Mouse (Mus musculus) spleen, embryonic (tissue): Measurements from ENCODE around the gene Ciart.
"Not testable (repeated sequence)": the region's sequence is repeated elsewhere in the genome, so short reads cannot be mapped to it uniquely, and the experiment has no call there.

ENCODE experiments used
- CTCF ChIA-PET: fragments of 350-600 bp; sonication (Branson Sonifier 250); formaldehyde crosslinking; loops from one replicate; lab custom pipeline; 2022; lab: Charles Lee

Ciart gene

DNA sequence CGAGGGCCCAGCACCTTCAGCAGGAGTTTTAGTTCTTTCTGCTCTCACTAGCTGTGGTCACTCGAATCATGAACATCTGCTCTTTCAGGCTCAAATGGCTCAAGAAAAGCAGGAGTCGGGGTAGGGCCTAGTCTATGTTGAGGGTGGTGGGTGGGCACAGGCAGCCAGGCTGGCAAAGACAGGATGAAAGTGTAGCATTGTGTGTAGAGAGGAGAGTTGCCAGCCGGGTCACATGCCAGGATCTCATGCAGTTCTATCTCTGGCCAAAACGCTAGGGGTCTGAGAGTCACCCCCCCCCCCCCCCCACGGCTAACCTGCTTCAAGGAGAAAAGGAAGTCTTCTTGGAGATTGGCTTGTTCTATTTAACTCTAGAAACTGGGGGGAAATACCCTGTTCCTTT, 20.6 kb upstream of the Ciart start:
- CTCF ChIA-PET, result interaction anchor here (0.7 kb wide), 1 partner anchor 195 kb away, joined by 3 read pairs; no protein-coding TSS in a partner anchor

DNA sequence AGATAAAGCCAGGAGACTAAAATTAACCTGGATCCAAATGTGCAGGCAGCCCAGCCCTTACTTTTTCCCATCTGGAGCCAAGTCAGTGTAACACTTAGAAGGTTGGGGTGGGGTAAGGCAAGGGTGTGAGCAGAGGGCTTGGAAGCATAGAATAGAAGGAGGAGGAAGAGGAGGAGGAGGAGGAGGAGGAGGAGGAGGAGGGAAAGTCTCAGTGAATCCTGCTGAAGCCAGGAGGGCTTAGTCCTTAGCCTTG, 20.2 kb upstream of the Ciart start:
- CTCF ChIA-PET, result no interaction called here

DNA sequence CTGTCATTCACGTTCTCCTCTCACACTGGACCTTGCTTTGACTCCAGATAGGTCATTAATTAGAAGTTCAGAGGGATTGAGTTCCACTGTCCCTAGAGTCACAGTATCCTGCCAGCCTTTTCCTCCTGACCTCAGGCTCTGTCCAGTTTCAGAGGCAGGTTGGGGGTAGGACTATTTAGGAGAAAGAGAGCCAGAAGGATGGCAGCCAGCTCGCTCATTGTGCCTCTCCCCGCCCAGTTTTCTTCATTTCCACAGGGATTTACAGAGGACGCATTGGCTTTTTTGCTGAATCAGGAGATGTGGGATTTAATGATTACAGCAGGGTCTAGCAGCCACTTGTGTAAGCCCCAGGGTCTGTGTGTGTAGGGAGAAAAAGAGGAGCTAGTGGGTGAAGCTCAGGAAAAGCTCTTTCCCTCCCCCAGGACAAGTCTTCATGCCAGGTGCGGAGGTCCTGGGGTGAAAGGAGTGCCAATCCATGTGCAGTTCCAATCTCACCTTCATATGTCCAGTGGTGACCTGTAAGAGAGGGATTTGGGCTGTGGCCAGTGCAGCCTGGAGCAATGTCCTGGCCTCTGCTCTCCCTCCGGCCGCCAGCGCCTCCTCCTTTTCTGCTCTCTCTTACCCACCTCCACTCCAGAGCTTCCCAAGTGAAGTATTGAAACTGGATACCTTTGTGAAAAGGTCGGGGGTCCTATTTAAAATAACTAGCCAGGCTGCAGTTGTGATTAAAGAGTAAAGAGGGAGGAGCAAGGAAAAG, 19.7 kb upstream of the Ciart start:
- CTCF ChIA-PET, result no interaction called here

DNA sequence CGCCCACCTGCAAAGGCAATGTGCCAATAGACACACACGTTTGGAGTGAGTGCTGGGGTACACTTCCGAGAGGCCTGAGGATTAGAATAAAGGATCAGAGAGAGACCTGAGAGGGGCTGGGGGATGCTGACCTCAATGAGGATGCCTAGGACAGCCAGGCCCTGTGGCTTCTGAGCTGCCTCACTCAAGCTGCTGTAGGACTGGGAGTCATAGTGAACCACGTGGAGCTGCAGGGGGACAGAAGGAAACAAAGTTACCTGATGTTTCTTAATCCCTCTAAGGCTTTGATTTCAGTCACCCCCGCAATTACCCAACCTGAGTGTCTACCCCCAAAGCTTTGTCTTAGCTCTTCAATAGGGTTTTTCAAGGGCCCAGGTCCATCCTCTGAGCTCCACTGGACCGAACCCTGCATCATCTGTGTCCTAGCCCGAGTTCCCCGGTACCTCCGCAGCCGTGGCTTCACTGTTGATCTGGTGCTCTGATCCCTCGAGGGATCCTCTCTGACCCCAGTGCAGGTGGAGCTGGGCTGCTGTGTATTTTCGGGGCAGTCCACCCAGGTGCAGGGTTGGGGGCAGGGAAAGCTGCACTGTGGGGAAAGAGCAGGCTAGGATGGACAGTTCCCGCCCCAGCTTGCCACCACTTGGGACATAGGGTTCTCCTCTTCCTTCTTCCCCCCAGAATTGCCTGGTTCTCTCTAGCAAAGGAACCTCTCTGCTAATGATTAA, 17.9 kb upstream of the Ciart start:
- CTCF ChIA-PET, result no interaction called here

DNA sequence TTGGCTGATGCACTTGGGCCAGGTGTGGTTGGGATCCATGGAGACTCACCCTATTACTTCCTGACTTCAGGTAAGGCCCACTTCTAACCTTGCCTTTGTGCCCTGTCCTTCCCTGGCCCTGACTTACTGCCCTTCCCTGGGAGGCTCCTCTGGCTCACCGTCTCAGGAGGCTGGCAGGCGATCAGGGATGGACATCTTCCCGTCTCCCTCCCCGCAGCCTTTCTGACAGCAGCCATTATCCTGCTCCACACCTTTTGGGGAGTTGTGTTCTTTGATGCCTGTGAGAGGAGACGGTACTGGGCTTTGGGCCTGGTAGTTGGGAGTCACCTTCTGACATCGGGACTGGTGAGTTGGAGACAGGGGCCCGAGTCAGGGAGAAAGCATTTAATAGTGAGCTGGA, 13.4 kb upstream of the Ciart start:
- CTCF ChIA-PET, result not testable (repeated sequence)

DNA sequence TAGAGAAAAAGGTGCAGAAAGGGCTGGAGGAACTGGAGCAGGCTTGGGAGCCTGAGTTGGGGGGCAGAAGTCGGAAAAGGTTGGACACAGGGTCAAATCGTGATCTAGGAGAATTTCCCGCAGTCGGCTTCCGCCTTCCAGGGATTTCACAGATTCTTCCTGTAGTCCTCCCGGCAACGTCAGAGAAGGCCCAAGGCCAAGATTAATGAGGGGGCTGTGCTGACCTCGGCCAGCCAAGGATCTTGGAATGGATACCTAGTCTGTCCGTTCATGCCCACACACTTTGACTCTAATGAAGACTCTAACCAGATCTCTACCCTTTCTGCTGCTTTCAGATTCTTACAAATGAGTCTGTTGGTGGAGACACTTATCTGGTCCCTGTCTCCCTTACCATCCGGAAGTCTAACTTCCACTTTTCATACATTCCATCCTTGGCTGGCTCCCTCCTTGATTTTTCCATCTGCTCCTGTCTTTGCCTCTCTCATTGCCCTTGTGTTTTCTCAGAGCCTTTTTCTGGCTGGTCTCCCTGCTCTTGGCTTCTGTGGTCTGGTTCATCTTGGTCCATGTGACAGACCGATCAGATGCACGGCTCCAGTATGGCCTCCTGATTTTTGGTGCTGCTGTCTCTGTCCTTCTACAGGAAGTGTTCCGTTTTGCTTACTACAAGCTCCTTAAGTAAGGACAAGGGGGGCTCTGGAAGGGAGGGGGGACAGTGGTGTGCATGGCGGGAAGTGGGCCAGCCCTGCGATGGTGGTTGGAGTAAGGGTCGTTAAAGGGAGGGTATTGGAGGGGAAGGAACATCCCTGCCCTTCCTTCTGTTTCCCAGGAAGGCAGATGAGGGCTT, 12.5 kb upstream of the Ciart start:
- CTCF ChIA-PET, result no interaction called here

DNA sequence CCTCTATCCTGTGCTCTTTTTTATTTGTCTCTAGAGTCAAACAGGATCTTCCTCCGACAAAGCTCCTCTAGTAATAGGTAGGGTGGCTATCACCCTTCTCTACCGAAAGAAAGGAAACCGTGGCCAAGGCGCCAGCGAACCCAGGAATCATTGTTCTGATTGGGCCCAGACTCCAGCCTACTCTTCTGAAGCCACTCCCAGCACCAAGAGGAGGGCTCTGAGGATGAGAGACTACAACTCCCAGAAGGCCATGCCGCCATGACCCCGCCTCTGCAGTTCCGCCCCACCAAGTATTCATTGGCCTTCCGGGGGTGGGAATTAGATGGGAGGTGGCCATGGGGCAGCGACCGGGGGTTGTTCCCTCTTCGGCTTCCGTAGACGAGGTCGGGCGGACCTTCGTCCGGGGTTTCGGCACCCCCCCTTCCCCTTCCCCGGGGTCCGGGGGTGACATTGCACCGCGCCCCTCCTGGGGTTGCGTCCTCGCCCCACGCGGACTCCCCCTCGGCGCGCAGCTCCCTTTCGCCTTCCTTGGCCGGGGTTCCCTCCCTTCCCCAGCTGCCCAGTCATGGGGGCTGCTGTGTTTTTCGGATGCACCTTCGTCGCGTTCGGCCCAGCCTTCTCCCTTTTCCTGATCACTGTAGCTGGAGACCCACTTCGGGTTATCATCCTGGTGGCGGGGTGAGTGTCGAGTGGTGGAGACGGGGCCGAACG, 11.7 kb upstream of the Ciart start, which contains the start of gene Aph1a:
Gene Aph1a, plus strand, starts transcription at position 364 of the 711 bp plus-strand sequence.
- CTCF ChIA-PET, result interaction anchor here (0.7 to 1.0 kb wide), 2 partner anchors 11 to 298 kb away, joined by 3 to 4 read pairs; partner anchors contain the start of gene Ciart

DNA sequence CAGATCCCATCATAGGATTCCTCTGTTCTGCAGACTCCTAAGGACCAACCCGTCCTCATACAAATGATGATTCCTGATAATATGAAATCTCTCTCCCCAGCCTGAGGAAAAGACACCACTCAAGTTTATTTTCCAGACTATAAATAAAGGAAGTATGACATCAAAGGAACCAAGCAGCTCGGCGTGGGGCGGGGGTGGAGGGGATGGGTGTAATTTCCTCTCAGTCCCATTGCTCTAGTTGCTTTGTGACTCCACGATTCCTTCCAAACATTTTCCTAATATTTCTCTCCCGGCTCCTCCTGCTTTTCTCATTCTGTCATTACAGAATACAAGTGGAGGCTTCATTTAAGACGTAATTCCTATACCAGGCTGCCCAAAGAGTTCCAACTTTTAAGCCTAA, 11.1 kb upstream of the Ciart start:
- CTCF ChIA-PET, result interaction anchor here (0.6 to 1.0 kb wide), 3 partner anchors 11 to 299 kb away, joined by 3 to 4 read pairs (median 4); partner anchors contain the start of gene Ciart

DNA sequence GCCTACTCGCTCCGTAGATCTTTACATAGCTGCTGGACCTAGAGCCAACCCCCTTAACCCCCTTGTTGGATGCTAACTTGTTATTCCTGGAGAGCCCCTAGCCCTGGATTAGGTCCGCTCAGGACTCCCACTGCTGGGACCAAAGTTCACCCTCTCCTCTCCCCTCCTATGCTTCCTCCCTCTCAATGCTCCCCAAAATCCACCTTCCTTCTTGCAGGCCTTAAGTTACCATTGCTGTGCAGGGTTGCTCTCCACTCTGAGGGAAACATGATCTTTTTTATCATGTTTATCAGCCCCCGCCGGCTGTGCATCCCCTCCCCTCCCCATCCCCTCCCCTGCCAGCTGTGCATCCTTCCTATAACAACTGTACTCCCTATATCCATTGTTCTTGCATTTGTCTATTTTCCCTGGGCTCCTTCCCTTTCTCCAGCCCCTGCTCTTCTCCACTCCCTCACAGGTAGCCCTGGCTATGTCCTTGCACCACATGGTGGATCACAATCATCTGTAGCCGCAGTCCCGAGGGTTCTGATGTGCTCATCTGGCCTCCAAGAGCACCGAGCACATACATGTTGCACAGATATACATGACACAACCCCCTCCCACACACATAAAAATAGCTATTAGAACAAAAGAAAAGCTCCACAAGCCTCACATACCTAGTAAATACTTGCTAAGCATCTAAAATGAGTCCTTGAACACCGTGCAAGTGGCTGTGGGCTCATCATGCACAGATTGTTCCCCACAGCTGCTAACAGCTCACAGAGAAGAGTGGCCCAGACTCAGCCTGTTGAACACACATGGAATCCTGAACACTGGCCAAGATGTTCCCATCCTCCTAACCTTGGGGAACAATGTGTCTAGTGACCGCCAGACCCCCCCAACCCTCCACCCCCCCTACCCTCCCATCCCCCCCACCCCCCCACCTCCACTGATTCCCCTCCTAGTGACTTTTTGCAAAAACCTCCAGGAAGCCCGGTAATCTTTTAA, 10.3 kb upstream of the Ciart start:
- CTCF ChIA-PET, result interaction anchor here (0.5 to 0.7 kb wide), 3 partner anchors 9 to 168 kb away, joined by 3 to 5 read pairs (median 4); partner anchors contain the start of gene Mrps21

DNA sequence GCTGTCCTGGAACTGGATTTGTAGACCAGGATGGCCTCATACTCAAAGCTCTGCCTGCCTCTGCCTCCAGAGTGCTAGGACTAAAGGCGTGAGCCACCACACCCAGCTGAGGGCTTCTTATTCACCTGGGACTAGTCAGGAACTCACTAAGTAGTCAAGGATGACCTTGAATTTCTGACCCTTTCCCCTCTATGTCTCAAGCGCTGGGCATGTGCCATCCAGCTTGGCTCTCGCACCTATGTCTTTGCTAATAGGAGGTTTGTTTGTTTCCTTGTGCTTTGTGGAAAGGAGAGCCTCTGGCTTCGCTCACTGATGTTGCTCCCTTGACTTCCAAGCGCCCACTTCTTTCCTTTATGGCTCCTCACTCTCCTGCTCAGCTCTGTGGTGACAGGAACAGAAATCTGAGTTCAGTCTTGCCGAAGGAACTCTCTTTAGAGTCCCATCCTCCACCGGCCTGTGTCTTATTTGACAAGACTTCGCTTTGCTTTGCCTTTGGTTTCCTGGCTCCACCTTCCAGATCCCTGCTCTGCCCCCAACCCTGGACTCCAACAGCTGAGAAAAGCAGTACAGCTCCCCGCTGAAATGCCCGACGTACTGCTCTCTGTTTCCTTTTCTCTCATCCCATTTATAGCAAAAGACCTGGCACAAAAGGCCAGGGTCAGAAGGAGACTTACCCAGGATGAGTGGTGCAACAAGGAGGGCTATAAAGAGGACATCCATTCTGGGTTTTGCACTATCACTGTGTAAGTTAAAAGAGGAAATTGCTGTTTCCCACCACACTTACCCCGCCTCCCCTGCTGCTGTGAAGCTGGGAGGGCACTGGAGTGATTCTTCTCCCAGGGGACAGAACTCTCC, 9.4 kb upstream of the Ciart start, which contains the start of gene BC028528:
Gene BC028528, minus strand, starts transcription at position 795 of the 855 bp plus-strand sequence.
- CTCF ChIA-PET, result interaction anchor here (0.5 kb wide), 1 partner anchor 20 kb away, joined by 3 read pairs; the partner anchor contains the start of gene Mrps21

DNA sequence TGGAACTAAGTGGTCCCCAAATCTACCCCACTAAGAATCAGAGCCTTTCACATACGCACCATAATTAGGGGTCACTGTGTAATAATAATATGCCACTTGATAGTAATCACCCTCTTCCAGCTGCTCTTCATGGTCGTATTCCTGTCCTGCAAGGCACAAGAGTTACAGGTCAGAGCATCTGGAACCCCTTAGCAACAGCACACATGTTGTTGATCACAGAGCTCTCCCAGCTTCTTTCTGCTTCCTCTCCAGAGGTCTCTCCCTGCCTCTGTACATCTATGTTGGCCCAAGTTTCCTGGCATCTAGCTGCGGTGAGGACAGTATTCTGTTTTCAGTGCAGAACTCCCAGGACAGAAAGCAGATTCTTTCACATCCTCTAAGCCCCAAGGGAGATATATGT, 7.6 kb upstream of the Ciart start:
- CTCF ChIA-PET, result interaction anchor here (0.6 kb wide), 1 partner anchor 212 kb away, joined by 3 read pairs; no protein-coding TSS in a partner anchor

DNA sequence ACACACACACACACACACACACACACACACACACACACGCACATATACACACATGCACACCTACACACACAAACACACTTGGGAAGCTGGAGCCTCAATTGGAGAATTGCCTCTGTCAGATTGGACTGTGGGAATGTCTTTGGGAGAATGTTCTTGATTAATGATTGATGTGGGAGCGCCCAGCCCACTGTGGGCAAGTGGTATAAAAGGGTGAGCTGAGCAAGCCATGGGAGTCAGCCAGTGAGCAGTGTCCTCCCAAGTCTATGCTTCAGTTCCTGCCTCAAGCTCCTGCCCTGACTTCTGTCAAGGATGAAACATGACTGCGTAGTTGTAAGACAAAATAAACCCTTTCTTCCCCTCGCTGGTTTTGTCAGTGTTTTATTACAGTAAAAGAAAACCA, 5.5 kb upstream of the Ciart start:
- CTCF ChIA-PET, result no interaction called here

DNA sequence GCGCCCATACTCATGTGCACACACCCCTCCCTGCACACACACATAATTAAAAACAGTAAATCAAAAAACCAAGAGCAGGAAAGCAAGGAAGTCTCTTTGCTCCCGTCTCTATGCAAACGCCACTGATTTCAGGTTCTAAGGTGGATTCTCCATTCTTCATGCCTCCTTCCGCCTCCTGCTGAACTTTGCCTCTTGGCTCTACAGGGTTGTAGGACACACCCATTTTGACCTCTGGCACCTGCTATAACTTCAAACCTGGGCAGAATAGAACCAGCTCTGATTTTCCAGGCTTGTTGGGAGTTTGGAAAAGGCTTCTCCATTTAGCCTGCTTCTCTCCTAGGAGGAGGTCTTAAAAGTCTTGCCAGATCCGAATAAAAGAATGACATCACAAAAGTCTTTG, 2.3 kb upstream of the Ciart start:
- CTCF ChIA-PET, result interaction anchor here (0.5 kb wide), 1 partner anchor 21 kb away, joined by 3 read pairs; no protein-coding TSS in a partner anchor

DNA sequence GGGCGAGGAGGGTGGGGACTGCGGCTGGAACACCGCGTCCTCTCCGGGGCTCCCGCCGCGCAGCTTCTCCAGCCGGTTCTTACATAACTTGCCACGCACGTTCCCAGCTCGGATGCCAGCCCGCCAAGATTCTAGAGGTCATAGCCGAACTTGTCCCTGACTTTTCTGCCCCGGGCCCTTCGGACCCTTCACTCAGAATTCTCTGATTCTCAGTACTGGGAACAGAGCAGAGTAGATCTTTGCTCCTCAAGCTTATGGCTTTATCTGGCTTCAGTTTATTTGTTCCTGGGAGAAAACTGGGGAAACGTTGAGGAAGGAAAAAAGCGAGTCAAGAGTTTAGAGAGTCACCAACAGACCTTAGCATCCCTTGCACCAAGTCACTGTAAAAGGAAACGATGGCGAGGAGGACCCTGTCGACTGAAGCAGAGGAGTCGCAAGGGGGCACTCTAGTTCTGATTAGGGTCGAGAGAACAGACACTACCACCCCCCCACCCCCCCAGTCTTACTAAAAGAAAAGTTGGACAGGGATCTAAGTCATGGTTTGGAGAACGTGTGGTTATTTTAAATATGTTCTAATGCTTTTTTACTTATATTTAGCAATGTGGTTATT, 870 bp upstream of the Ciart start:
- CTCF ChIA-PET, result interaction anchor here (0.5 to 1.9 kb wide), 5 partner anchors 9 to 382 kb away, joined by 3 to 10 read pairs (median 5); partner anchors contain the start of gene Aph1a

DNA sequence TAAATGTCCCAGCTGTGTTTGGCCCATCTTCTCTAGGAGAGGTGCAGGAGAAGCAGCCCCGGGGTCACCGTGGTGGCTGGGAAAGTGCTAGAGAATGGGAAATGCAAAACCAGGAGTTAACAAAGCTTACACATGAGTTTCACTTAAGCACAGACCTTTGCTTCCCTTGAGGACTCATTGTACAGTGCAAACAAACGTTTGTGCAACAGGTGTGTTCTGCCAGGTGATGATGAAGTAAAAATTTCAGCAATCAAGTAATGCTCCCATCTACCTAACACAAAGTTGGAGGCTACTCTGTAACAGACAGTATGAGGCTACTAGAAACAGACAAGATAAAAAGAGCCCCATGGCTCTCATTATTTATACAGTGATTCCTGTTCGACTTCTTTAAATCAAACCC, 3.0 kb downstream of the Ciart start:
- CTCF ChIA-PET, result no interaction called here

DNA sequence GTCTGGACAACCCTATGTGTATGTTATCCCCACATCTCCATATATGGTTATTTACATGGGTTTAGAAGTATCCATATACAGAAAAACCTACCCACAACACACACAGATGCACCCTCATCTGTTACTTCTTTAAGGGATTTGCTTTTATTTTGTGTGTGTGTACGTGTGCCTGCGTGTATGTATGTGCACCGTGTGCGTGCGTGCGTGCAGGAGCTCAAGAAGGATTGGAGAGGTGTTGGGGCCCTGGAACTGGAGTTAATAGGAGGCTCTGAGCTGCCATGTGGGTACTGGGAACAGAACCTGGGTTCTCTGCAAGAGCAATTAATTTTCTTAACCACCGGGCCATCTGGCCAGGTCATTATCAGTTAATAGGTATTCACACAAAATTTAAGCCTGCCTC, 10.0 kb downstream of the Ciart start:
- CTCF ChIA-PET, result interaction anchor here (0.5 to 0.9 kb wide), 2 partner anchors 20 to 217 kb away, joined by 3 read pairs; partner anchors contain the start of gene BC028528

DNA sequence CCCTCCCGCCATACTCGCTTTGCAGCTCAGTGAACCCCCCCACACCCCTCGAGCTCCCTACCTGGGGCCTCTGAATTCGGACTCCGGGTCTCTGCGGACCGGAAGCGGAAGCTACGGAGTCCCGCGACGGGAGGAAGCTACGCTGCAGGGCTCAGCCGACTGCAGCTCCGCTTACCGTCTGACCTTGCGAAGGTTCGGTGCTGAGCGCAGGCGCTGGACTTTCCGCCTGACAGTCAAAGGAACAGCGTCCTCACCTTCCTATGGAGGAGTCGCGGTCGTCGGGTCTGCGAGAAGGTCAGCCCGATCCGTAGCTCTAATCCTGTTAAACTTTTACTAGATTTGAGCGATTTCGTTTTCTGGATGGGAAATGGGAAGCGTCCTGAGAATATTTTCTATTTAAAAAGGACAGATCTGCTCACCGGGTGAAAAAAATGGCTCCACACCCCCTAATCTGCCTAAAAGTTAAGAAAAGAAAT, 10.6 kb downstream of the Ciart start, which contains the start of gene Mrps21:
Gene Mrps21, minus strand, starts transcription at position 128 of the 476 bp plus-strand sequence.
- CTCF ChIA-PET, result interaction anchor here (0.5 to 0.9 kb wide), 3 partner anchors 21 to 220 kb away, joined by 3 read pairs; partner anchors contain the start of gene BC028528

DNA sequence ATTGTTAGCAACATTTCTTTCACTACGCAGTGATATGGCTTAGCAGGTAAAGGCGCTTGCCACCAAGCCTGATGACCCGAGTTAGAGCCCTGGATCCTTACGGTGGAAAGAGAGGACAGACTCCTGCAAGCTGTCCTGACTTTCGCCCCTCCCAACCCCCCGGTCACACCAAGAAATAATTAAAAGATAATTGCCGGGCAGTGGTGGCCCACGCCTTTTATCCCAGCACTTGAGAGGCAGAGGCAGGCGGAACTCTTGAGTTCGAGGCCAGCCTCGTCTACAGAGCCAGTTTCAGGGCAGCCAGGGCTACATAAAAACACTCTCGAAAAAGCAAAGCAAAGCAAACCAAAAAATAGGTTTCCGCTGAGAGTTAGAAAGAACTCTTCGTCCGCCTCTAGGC, 11.1 kb downstream of the Ciart start:
- CTCF ChIA-PET, result interaction anchor here (0.6 to 0.9 kb wide), 3 partner anchors 9 to 220 kb away, joined by 3 to 8 read pairs (median 3); partner anchors contain the start of gene BC028528
